Mouse (Mus musculus): ENCODE measurements at regions not wholly inside any gene's neighbourhood (a gene's known extent, or its start where the extent isn't known, plus 50 kb on each side); places are given as distances from the start of the nearest gene placed in this dataset.

- H3K4me1 ChIP-seq (ENCODE audit: control insufficient read depth in 1 of 2, insufficient read depth in 2 of 2, low read length in 2 of 2), result no peaks in the 10 kb centered on the region
- no peak overlapping the region for H3K9ac ChIP-seq (ENCODE audit: control insufficient read depth, low read depth, low read length, poor library complexity, severe bottlenecking)
- no peaks in the 10 kb centered on the region for H3K27me3 ChIP-seq (ENCODE audit: control insufficient read depth in 1 of 2, insufficient read depth in 2 of 2, low read length in 2 of 2)
- no peak overlapping the region for H3K4me3 ChIP-seq (ENCODE audit: control insufficient read depth in 1 of 2, insufficient read depth in 1 of 2, low read depth in 2 of 2, low read length in 2 of 2)
- no peaks in the 10 kb centered on the region for H3K36me3 ChIP-seq (ENCODE audit: control insufficient read depth in 1 of 2, insufficient read depth in 2 of 2, low read length in 2 of 2)
- TF ChIP-seq USF2 (IDR thresholded peaks at IDR 0.05; ENCODE audit: borderline replicate concordance in 1 of 2, insufficient read depth in 1 of 2, low read depth in 1 of 2, low read length in 2 of 2) (no peak), RAD21 (IDR thresholded peaks at IDR 0.05; ENCODE audit: low read depth, low read length) (no peak), MYC (IDR thresholded peaks at IDR 0.05; ENCODE audit: low read depth, low read length) (no peak), TBP (IDR thresholded peaks at IDR 0.05; ENCODE audit: low read depth, low read length) (no peak), MAFK (IDR thresholded peaks at IDR 0.05; ENCODE audit: borderline replicate concordance, low read depth, low read length) (no peak), ELF1 (IDR thresholded peaks at IDR 0.05; ENCODE audit: low read depth, low read length) (no peak), USF1 (IDR thresholded peaks at IDR 0.05; ENCODE audit: low read depth, low read length) (no peak), HCFC1 (IDR thresholded peaks at IDR 0.05; ENCODE audit: low read depth, low read length) (no peak), ZKSCAN1 (IDR thresholded peaks at IDR 0.05; ENCODE audit: low read depth, low read length) (no peak), UBTF (IDR thresholded peaks at IDR 0.05; ENCODE audit: borderline replicate concordance, insufficient read depth, low read depth, low read length) (no peak), ETS1 (IDR thresholded peaks at IDR 0.05; ENCODE audit: low read depth, low read length) (no peak), BHLHE40 (IDR thresholded peaks at IDR 0.05; ENCODE audit: borderline replicate concordance, low read depth, low read length) (no peak), ZNF384 (IDR thresholded peaks at IDR 0.05; ENCODE audit: low read depth, low read length) (no peak), POLR2A (IDR thresholded peaks at IDR 0.05; ENCODE audit: control insufficient read depth in 1 of 2, insufficient read depth in 1 of 2, low read depth in 1 of 2, low read length in 2 of 2, poor library complexity in 1 of 2) (no peak), MEF2A (IDR thresholded peaks at IDR 0.05; ENCODE audit: extremely low read depth, insufficient replicate concordance, low read depth, low read length, poor library complexity, severe bottlenecking) (no peak), TCF12 (IDR thresholded peaks at IDR 0.05; ENCODE audit: low read depth, low read length) (no peak), JUND (IDR thresholded peaks at IDR 0.05; ENCODE audit: low read depth, low read length) (no peak)
- no peaks in the 10 kb centered on the region for H3K9me3 ChIP-seq (replicated peaks; ENCODE audit: insufficient read depth, low read length)
- H3K79me2 ChIP-seq (ENCODE audit: control insufficient read depth, insufficient read depth, low read length, poor library complexity), result no peaks in the 10 kb centered on the region
- DNase-seq (ENCODE audit: low read depth, low spot score), result no peak
- H3K27ac ChIP-seq (ENCODE audit: control insufficient read depth, low read depth, low read length), result no peak overlapping the region
These were observed 114.0 kb downstream of the Kcnrg start for GRCm38 (mm10) chr14:61721302-61721701.

- Histone ChIP-seq H3K27ac (ENCODE audit: control insufficient read depth, low read depth, low read length) (no peak overlapping the region), H3K4me3 (ENCODE audit: control insufficient read depth in 1 of 2, insufficient read depth in 1 of 2, low read depth in 2 of 2, low read length in 2 of 2) (no peak overlapping the region), H3K27me3 (ENCODE audit: control insufficient read depth in 1 of 2, insufficient read depth in 2 of 2, low read length in 2 of 2) (no peaks in the 10 kb centered on the region), H3K9me3 (replicated peaks; ENCODE audit: insufficient read depth, low read length) (no peaks in the 10 kb centered on the region), H3K4me1 (ENCODE audit: control insufficient read depth in 1 of 2, insufficient read depth in 2 of 2, low read length in 2 of 2) (no peaks in the 10 kb centered on the region), H3K9ac (ENCODE audit: control insufficient read depth, low read depth, low read length, poor library complexity, severe bottlenecking) (no peak overlapping the region), H3K79me2 (ENCODE audit: control insufficient read depth, insufficient read depth, low read length, poor library complexity) (no peaks in the 10 kb centered on the region), H3K36me3 (ENCODE audit: control insufficient read depth in 1 of 2, insufficient read depth in 2 of 2, low read length in 2 of 2) (no peaks in the 10 kb centered on the region)
- no peak for DNase-seq (ENCODE audit: low read depth, low spot score)
- no peak for TF ChIP-seq MEF2A (IDR thresholded peaks at IDR 0.05; ENCODE audit: extremely low read depth, insufficient replicate concordance, low read depth, low read length, poor library complexity, severe bottlenecking)
- no peak for TF ChIP-seq ELF1 (IDR thresholded peaks at IDR 0.05; ENCODE audit: low read depth, low read length)
- TF ChIP-seq TBP (IDR thresholded peaks at IDR 0.05; ENCODE audit: low read depth, low read length), result no peak
- no peak for TF ChIP-seq GABPA (IDR thresholded peaks at IDR 0.05; ENCODE audit: low read depth, low read length)
- no peak for TF ChIP-seq KAT2A (conservative IDR thresholded peaks at IDR 0.05; ENCODE audit: low read depth, low read length)
- TF ChIP-seq MXI1 (IDR thresholded peaks at IDR 0.05; ENCODE audit: low read depth, low read length), result no peak
- TF ChIP-seq CHD2 (IDR thresholded peaks at IDR 0.05; ENCODE audit: low read length), result no peak
- TF ChIP-seq USF1 (IDR thresholded peaks at IDR 0.05; ENCODE audit: low read depth, low read length), result no peak
- TF ChIP-seq TCF12 (IDR thresholded peaks at IDR 0.05; ENCODE audit: low read depth, low read length), result no peak
- TF ChIP-seq SIN3A (IDR thresholded peaks at IDR 0.05; ENCODE audit: low read length), result no peak
- no peak for TF ChIP-seq MYB (IDR thresholded peaks at IDR 0.05; ENCODE audit: low read depth, low read length)
These were observed 117.7 kb downstream of the Kcnrg start for GRCm38 (mm10) chr14:61724942-61725341.

All from MEL (cell line).